Mouse (Mus musculus) heart, adult 8-10 months (tissue): ENCODE results near the gene Washc1. TPM values are rescaled to one million over a fixed set of nuclear protein-coding genes. Genes with fewer than 3 reads are reported as not detected.
"Not testable (repeated sequence)": the region's sequence is repeated elsewhere in the genome, so short reads cannot be mapped to it uniquely, and the experiment has no call there.

Experiments used
- DNase-seq: peaks from one replicate; pipeline ENCODE4 v3.0.0; 2022; ENCODE audit warnings: low spot score
- total RNA-seq, 4 experiments: library from RNA; stranded (reverse); gene quantifications; 2 replicates each; pipeline ENCODE4 v1.2.4; 2022

Washc1 gene
- total RNA-seq, 4 experiments from 2014 or later: 17.3 to 24.4 (median 19.3) TPM

DNA sequence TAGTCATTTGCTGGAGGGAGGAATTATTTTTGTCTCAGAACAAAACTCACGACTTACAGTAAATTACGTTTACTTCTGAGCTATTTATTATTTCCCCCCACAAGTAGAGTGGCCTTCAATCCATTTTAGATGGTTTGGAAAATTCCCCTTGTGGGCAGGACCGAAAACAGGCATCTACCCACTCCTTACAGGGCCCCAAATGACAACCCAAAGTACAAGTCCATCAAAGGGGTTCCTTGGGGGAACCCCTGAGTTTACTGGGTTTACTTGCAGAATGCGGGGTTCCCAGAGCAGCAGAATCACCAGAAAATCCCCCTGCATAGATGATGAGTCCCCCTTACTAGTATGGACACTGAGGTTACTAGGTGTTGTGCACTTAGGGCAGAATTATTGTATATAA, 821 bp downstream of the Washc1 start:
- DNase-seq: no peak

DNA sequence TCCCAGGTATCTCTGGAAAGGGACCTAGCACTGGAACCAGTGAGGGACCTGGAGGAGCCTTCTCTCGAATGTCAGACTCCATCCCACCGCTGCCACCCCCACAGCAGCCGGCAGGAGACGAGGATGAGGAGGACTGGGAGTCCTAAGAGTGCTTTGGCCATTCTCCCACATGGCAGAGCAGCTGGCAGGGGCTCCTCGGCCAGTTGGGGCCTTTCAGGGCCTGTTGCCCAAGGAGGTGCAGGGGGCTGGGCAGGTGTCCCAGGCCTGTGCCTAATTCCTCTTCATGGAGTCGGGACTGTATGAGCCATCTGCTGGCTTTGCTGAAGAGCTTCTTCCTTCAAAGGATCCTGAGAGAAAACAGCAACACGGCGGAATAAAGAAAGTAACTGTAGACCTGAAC, 7.6 kb downstream of the Washc1 start:
- DNase-seq: no peak

DNA sequence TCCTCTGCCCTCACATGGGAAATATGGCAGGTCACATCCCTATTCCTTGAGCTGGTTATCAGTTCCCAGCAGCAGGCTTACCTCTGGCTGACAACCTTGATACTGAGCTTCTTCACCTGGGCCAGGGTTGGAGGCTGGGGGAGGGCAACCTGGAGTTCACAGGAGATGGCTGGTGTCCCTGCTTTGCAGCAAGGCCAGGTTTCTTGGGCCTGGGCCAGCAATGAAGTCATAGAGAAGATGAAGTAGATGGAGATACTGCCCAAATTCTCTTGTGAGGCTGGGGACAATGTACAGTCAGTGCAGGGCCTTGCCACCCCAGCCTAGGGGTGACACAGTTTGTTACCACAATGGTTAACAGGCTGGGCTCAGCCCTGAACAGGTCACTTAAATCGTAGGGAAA, 9.4 kb downstream of the Washc1 start:
- no peak for DNase-seq

DNA sequence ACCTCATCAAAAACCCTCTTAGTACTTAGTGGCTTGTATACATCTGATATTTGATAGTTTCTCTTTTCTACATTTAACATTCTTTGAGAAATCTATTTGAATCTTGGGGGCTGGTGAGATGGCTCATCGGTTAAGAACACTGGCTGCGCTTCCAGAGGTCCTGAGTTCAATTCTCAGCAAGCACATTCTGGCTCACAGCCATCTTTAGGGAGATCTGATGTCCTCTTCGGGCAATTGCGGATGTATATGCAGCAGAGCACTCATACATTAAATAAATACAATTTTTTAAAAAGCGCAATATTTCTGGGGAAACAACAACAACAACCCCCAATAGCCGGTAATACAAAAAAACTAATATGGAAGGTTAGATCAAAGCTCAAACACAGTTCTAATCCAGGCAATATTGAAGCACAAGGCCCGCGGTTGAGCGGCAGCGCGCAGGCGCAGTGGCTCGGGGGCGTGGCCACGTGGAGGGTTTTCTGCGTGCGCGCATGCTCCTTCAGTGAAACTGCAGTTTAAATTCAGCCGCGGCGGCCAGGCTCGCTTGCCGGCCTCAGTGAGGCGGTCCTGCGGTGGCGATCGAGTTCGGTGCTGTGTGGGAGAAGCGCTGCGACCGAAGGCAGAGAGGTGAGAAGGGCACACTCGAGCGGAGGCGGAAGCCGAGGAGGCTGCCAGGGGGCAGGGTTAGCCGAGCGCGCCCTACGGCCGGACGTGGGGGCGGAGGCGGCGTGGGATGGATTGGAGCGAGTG, 11.9 kb downstream of the Washc1 start, which contains the start of gene Ddx11:
Gene Ddx11, plus strand, starts transcription at position 455 of the 750 bp plus-strand sequence.
- peak; percentile 92 for DNase-seq

DNA sequence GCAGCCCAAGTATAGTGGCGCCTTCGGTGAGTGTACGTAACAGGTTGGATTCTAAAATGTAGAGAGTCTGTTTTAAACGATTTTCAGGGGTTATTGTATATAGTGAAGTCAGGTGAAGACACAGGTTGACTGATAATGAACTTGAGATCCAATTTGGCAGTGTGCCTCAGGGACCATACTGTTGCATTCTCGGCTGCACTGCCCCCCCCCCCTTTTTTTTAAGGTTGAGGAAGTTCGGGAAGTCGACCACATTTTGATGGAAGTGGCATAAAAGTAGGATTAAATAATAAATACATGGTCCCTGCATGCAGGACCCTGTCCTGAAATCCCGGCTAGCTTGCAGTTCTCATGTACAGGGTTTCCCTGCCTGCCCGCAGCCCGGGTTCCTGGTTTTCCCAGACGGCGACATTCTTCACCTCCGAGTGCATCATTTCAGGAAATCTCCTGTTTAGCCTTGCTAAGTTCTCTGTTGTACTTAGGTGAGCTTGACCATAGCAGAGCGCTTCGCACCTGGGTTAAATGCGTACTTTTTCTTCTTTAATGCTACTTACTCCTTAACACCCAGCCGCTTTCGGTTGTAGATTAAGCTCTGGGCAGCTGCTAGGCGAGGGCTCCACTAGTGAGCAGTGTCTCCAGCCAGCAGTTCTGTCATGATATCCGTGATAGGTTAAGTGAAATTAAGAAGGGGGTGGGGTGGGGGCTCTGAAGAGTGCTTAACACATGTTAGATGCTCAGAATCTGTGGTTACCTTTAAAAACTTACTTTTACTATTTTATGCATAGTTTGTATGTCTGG, 12.7 kb downstream of the Washc1 start:
- no peak for DNase-seq

DNA sequence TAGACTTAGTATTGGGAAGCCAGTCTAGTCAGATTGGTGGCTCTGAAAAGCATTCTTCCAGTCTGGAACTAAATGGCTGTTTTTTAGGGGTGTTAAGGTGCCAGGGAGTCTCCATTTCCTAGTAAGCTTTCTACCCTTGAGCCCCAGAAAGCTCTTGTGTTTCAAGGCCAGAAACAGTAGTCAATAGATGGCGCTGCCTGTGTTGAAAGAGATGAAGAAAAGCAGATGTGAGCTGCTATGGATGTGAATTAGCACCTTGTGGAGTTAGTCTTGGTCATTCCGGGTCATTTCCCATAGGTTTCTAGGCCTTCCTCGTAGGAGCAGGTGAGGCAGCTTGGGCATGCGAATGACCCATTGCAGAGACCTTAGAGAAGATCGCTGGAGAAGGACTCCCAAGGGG, 13.9 kb downstream of the Washc1 start:
- no peak for DNase-seq

DNA sequence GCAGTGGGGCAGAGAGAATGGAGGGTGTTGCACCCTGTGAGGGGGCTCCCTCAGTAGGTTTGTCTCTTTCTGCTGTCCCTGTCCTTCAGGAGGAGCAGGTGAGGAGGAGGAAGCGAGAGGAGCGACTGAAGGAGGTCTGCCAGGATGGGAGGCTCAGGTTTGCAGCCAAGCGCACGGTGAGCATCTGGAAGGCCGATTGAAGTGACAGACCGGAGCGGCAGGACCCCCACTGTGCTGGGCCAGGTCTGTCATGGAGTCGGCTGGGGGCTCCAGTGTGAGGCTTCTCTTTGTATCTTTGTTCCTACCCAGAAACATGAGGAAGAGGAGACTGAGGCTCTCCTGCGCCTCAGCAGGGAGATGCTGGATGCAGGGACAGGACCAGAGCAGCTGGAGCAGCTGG, 19.0 kb downstream of the Washc1 start:
- no peak for DNase-seq

DNA sequence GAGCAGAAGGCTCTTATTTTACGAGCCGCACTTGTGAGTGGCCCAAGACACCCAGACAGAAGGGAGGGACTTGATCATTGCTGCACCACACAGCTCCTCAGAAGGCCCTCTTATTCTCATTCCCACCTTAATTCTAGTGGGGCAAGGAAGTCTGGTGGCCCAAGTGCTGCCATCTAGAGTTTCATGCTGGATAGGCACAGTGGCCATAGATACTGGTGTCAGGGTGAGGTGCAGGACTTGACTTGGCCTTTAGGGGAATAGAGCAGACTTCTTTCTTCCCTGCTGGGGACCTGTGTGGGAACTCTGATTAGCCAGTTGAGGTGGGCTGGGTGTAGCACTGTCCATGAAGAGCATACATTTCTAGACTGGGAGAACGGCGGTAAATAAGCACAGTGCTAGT, 19.9 kb downstream of the Washc1 start:
- DNase-seq: no peak

DNA sequence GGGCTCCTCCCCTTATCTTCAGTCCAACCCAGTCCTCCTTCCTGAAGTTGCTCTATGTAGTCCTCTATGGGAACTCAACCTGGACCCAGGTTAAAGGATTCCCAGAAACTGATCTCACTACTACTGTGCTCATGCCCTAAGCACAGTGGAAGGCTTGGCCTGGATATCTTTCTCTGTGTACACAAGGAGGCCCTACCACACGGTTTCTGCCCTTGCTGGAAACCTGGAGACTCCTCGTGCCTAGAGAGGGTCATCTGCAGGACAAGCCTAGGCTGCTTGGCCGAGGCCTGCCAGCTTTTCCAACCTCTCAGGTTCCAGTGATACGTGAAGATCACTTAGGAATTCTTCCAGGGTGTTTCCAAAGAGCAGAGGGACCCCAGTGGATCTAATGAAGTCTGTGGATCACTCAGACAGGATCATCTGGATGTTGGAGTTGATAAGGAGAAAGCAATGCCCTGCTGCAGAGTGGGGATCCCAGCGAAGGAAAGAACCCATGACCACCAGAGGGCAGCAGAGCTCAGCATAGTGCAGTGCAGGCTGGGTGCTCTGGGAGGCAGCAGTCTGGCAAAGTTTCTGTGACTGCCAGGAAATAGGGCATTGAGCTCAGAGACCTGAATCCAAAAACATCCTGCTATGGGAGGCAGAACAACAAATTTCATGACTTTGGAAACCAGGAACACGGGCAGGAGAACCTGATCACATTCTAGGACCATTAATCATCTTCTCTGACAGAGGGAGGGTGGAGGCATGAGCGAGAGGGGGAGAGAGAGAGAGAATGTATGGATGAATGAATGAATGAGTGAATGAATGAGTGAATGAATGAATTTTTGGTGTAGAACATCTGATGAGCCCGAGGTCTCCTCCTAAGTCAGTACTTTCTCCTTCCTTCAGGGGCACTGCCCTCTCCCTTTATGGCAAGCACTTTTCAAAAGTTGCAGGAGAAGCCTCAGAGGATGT, 41.6 kb downstream of the Washc1 start:
- not testable (repeated sequence) for DNase-seq

DNA sequence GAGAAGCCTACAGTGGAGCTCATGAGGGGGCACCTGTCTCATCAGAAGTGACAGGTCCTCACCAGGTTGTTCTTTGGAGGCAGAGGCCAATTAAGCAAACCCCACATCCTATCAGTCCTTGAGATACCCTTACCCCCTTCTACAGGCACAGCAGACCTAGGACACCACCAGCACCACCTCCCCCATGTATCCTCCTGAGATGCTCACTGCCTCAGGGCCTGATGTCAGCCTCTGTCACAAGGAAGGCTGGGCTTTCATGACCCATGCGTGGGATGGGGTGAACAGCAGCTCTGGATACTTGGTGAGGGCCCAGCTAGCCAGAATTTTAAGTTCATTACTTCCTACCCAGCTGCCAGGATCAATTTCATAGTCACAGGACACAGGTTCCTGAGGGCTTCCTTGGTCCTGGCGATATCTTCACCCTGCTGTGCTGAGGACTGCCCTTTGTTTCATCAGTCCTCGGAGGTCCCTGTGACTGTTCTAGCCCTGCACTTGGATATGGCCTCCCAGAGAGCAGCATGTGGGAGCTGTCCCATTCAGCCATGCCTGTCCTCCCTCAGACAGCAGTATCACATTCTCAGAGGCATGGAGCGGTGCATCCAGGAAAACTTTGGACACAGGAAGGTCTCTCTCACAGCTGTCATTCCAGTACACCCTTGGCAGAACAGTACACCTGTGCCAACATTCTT, 42.5 kb downstream of the Washc1 start:
- DNase-seq: not testable (repeated sequence)

DNA sequence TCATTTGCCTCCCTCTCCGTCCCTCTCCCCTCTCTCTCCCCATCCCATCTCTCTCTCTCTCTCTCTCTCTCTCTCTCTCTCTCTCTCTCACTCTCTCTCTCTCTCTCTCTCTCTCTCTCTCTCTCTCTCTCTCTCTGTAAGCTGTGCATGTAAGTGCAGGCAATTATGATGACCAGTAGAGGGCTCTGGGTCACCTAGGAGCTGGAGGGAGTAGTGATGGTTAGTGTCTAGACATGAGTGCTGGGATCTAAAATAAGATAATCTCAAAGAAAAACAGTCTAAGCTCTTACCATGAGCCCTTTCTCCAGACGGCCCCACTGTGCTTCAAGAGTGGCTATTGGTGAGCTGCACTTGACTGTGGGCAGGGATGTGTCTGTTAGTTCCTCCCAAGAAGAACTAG, 43.5 kb downstream of the Washc1 start:
- DNase-seq: no peak

DNA sequence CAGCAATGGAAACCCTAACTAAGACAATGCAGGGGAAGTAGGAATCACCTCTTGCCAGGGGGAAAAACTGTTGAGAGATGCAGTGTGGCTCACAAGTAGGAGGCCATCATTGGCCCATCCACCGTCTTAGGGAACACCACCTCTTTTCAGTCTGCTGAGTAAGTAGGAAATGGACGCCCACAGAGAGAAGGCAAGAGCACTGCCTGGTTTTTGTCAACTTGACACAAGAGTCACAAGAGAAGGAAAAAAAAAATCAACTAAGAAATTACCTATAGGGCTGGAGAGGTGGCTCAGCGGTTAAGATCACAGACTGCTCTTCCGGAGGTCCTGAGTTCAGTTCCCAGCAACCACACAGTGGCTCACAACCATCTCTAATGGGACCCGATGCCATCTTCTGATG, 46.9 kb downstream of the Washc1 start:
- DNase-seq: no peak

DNA sequence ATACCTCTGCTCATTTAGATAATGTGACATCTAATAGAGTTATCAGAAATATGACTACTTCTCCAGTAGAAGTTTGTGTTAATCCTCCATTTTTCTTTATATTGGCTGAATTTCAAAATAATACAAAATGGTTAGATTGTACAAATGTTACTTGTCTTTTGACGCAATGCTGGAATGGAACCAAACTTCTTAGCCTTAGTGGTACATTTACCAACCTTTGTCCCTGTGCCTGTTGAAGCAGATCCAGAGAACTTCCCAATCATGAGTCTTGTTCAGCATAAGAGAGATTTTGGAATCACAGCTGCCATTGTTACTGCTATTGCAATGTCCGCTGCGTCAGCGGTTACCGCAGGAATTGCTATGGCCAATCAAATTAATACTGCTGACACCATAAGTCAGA, 55.8 kb downstream of the Washc1 start:
- DNase-seq: not testable (repeated sequence)

Other genes with a start within 250 kb of the Washc1 start
- 10 to 100 TPM; 33.6 to 42.3 (median 34.1) TPM for gene Ralbp1, start 225.7 kb upstream of the Washc1 start, total RNA-seq
- 10 to 100 TPM; 69.1 to 85.0 (median 79.8) TPM for gene Twsg1, start 160.3 kb upstream of the Washc1 start, total RNA-seq
- 10 to 100 TPM; 20.7 to 29.5 (median 24.1) TPM for gene Ankrd12, start 34.5 kb upstream of the Washc1 start, total RNA-seq
- 1,000 to 10,000 TPM; 1,211 to 1,253 (median 1,225) TPM for gene Ndufv2, start 10.0 kb upstream of the Washc1 start, total RNA-seq
- gene Ddx11, start 12.0 kb downstream of the Washc1 start, total RNA-seq: 1 to 10 TPM in 3 of 4 experiments, under 1 TPM in 1; 0.88 to 1.5 (median 1.2) TPM